Mouse (Mus musculus) cerebellum, adult 11 months (tissue): Measurements from ENCODE around the gene Sult2b1.

Experiments used
- DNase-seq: peaks from one replicate; pipeline ENCODE4 v3.0.0; 2022

The Sult2b1 gene

DNA sequence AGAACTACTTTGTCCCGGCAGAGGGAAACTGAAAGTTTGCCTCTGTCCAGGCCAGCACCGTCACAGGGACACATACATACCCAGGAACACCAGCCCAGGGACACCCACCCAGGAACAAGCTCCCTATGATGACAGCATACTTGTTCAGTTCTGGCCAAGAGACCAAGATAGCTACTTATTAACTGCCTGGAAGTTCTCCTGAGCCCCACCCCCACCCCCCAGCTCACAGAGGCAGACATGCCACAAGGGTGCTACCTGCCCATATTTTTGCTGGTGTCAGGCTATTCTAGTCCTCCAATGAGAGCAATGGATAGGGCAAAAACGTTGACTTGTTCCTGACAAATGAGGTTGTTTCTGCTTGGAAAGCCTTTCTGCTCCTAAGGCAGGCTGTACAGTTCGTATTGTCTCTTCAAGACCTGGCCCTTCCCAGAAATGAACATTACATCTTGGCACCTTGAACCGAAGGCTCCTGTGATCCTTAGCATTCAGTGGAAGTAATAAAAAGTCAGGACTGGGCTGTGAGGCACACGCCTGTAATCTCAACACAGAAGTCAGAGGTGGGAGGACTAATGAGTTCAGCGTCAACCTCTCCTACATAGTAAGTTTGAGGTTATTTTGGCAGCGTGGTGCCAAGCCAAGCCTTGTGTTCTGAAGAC, 13.9 kb downstream of the Sult2b1 start:
- no peak for DNase-seq

DNA sequence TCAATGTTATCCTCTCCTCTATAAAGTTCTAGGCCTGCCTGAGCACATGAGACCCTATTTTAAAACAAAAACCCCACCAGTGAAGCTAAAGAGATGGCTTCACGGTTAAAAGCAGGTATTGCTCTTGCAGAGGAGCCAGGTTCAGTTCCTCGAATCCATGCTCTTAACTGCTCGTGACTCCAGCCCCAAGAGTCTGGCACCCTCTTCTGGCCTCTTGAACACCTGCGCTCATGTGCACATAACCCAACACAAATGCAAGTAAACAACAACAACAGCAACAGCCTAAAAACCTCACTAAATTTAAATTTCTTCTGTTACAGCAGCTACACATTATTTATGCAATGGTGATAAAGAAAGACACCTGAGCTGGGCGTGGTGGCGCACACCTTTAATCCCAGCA, 17.0 kb downstream of the Sult2b1 start:
- no peak for DNase-seq

DNA sequence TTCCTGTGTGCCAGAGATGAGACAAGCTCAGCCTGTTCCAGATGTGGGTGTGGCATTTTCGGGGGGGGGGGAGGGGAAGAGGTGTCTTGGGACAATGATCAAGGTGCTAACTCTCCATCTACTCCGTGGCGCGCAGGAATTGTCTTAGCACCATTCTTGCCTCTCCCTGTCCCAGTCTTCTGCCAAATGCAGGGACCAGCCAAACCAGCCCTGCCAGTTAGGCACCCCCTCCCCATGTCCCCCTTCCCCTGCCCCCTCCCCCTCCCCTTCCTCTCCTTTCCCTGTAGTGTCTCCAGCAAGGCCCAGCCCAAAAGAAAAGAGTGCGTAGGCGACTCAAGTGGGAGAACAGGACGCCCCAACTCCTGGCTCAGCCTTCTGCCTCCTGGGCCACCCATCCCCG, 17.7 kb downstream of the Sult2b1 start:
- DNase-seq = no peak

DNA sequence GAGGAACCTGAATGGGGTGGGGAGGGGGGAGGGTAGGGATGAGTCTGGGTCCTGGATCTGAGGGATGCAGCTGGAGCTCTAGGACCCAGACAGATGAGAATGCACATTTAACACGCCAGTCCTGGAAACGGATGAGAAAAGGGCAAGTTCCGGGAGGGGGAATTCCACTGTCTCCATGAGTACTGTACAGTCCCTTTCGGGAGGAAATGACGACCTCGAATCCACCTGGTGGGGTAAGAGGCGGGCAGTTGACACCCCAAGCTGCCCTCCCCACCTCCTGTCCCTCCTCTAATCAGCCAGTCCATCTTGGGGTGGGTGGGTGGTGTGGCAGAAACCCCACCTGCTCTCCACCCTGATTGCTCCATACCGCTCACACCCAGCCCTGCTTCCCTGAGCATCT, 18.5 kb downstream of the Sult2b1 start:
- no peak for DNase-seq

DNA sequence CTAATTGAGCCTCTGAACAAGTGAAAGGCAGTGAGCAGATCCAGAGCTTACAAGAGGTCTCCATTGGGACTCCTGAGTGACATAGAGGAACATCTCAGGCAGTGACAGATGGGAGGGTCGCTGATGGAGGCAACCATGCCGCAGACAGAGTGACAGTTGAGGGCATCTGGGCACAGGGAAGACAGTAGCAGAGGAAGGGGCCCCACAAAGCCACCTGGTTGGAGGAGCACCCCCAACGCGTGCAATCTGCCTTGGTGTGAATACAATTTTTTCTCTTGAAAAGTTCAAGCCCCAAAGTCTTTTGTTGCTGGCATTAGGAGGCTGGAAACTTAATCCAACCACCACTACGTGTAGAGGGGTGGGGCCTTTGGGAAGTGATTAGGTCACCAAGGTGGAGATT, 24.3 kb downstream of the Sult2b1 start:
- no peak for DNase-seq

DNA sequence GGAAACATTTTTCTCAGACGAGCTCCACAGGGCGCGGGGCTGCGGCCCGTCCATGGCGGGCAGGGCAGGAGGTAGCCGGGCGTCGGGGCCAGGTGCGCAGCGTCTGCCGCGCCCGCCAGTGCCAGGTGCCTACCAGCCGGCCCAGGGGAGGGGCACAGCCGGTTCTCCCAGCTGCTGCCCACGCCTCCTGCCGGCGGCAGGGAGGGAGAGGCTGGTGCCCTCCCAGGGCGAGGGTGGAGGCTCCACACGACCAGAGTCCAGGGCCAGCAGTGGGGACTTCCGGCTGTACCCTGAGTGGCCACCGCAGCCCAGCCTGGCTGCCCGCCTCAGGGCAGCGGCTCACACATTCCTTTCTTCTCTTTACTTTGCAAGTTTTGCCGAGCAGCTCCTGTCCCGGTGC, 25.1 kb downstream of the Sult2b1 start:
- no peak for DNase-seq

DNA sequence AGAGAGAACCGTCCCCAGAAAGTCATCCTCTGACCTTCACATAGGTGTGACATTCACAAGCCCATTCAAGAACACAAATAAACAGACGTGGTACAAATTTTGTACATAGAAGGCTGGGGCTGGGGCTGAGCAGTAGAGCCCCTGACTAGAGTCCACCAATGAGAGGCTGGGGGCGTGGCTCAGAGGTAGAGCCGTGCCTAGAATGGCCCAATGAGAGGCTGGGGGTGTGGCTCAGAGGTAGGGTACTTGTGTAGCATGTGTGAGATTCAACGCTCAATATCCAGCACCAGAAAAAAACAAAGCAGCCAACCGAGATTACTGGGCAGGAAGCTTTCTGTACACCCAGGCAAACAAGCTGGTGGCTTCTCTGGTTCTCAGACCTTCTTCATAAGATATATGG, 28.8 kb downstream of the Sult2b1 start:
- DNase-seq = no peak

DNA sequence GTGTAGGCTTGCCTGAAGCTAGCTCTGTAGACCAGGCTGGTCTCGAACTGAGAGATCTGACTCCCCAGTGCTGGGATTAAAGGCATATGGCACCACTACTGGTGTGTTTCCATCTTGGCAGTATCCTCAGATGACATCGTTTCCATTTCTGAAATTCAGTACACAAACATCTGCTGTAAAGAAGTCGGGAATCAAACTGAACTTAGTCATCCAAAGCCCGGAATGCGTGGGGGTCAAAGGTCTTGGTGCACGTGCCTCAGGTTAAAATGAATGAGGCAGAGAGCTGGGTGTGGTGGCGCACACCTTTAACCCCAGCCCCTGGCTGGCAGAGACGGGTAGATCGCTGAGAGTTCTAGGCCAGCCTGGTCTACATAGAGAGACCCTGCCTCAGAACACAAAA, 34.3 kb downstream of the Sult2b1 start:
- DNase-seq = no peak

DNA sequence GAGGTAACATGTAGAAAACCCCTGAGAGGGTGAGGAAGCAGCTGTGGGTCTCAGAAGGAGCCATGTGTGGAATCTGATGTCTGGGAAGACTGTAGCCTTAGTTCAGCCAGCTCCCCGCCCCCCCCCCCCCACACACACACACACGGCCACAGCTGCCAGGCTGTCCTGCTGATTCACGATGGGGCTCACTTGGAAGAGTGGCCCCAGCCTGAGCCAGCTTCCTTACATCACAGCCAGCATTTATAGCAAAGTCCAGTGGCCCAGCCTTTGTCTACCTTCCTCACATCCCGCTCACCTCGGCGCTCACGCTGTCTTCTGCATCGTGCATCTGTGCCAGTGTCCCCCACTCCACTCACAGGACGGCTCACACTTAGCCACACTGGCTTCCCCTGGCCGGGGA, 35.1 kb downstream of the Sult2b1 start:
- DNase-seq = no peak

DNA sequence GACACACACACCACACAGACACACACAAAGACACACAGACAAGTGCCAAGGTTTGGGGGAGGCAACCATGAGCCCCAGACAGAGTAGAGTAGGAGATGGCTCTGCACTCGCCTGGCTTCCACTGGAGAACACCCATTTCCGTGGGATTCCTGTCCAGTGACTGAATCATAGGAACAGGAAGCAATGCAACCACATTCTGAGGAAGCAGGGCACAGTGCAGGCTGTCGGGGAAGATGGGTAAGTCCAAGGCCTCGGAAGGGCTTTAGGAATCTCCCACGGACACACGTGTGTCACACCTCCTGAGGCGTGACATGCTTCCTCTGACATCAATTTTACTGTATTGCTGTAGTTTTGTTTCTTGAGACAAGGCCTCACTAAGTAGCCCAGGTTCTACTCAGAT, 36.4 kb downstream of the Sult2b1 start:
- no peak for DNase-seq

DNA sequence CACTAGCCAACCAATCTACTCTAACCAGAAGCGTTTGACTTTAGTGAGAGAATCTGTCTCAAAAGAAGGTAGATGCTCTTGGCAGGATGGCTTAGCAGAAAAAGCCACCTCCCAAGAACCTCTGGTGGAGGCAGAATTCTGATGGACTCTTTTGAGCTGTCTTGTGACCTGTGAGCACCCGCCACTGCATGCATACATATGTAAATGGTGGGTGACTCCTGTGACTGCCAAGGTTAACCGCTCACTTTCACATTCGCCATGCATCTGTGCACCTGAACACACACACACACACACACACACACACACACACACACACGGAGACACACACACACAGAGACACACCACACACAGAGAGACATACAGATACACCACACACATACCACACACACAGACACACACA, 37.0 kb downstream of the Sult2b1 start:
- DNase-seq = no peak

DNA sequence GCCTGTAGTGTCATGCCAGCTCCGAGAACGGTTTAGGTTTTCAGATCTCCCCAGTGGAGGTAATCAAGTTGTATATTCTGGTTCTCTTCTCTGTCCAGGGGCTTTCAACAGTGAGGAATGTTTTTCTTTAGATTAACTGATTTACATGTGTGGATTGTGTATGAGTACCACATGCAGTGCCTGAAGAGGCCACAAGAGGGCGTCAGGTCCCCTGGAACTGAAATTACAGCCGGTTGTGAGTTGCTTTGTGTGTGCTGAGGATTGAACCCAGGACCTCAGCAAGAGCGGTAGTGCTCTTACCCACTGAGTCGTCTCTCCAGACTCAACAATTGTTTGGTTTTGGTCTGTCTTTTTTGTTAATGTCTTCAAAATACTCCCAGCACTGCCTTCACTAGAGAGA, 38.0 kb downstream of the Sult2b1 start:
- DNase-seq = no peak

DNA sequence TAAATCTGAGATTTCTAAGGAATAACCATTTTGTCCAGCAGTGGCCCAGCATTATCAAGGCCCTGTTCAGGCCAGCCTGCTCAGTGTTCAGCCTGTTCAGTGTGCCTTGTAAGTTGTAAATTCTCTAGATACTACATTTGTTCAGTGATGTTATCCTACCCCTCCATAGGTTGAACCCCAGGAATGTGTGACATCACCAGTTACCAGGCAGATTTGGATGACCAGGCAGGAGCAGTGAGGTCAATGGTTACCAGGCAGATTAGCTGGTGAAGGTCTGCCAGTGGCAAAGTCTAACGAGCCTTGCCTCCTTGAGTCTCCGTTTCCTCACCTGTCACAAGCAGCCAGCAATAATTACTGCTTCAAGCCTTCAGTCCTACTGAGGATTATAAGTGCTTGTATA, 40.1 kb downstream of the Sult2b1 start:
- peak; percentile 68 for DNase-seq

DNA sequence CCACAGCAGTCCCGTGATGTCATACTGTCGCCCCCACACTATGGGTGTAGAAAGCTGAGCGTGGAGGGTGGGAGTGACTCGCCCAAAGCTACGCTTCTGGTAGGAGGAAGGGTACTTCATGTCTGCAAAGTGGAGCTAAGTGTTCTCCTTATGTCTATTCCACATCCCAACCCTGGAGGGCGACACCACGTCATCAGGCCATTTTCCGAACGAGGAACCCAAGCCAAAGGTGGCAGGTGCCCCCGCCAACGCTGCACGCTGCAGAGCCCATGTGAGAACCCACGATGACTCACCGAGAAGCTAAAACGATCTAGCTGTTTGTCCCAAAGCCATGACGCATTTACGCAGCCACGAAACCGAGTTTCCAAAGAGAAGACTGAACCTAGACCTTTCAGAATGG, 42.1 kb downstream of the Sult2b1 start:
- no peak for DNase-seq

DNA sequence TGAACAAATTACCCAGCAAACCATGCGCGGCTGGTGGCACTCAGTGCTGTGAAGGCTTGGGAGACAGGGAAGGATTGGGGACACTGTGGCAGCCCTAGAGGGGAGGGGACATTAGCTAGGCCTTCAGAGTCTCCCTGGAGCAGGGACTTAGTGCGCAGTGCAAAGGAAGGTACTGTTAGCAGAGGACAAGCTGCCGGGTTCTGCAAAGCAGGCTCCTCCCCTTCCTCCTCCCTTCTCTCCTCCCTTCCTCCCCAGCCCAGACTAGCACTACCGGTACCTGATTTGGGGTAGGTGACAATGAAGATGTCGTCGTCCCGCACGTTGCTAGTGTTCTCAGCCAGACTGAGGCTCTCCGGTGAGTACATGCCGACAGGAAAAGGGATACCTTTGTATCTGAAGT, 42.7 kb downstream of the Sult2b1 start:
- DNase-seq = no peak

DNA sequence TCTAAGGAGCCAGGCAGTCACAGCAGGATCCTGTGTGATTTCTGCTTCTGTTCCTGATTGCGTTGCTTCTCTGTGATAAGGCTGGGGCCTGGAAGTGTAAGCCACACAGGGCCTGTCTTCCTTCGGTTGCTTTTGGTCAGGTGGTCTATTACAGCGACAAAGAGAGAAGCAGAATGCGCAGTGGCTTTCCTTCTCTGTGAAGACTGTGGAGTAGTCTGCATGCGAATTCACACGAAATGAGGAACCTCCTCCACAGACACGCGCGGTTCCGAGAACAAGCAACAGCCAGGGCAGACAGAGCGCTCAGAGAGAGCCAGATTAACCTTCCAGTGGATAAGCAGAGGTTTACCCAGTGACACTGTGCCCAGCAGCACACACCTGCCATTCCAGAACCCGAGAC, 43.2 kb downstream of the Sult2b1 start:
- DNase-seq = no peak

DNA sequence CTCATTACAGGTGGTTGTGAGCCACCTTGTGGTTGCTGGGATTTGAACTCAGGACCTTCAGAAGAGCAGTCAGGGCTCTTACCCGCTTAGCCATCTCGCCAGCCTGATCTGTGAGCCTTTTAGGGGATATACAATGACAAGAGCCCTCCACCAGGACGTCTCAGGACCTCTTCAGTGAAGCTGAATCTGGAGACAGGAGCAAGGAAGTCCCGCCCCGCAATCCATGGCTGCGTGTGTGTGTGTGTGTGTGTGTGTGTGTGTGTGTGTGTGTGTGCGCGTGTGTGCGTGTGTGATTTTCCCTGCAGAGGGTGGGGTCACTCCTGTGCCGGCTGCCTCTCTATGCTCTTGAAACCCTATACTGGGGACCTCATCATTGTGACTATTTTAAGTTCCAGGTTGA, 44.6 kb downstream of the Sult2b1 start:
- DNase-seq = no peak

DNA sequence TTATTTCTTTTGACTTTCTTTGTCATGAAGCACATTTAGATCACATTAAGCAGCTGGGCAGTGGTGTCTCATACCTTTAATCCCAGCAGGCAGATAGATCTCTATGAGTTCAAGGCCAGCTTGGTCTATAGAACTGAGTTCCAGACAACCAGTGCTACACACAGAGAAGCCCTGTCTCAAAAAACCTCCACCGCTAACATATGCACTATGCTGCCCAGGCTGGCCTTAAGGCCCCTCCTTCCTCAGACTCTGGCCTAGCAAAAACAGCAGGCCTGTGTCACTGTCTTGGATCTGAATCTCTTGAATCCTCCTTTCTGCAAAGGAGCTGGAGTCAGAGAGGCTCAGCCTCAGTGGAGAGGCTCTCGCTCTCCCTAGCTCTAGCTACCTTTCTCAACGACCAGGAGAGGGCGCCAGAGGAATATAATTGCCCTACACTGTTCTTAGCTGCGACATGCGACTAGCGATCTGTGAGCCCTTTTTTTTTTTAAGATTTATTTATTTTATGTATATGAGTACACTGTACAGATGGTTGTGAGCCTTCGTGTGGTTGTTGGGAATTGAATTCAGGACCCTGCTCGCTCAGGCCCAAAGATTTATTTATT, 45.2 kb downstream of the Sult2b1 start:
- DNase-seq = peak; percentile 79

DNA sequence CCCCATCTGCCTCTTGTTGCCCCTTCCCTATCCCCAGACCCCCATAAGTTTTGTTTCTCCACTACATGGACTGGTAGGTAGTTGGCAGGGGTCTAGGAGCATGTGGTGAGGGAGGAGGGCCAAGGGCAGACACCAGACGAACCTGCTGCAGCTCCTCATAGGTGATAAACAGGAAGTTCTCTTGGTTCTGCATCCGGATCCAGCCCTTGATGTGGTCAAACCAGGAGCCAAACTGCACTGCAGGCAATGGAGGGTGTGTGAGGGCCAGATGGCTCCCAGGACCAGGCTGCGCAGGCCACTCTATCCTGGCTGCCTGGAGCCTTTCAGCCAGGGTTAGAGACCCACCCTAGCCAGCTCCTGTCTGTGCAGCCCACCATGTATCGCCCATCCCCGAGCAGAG, 51.0 kb downstream of the Sult2b1 start:
- DNase-seq = no peak

DNA sequence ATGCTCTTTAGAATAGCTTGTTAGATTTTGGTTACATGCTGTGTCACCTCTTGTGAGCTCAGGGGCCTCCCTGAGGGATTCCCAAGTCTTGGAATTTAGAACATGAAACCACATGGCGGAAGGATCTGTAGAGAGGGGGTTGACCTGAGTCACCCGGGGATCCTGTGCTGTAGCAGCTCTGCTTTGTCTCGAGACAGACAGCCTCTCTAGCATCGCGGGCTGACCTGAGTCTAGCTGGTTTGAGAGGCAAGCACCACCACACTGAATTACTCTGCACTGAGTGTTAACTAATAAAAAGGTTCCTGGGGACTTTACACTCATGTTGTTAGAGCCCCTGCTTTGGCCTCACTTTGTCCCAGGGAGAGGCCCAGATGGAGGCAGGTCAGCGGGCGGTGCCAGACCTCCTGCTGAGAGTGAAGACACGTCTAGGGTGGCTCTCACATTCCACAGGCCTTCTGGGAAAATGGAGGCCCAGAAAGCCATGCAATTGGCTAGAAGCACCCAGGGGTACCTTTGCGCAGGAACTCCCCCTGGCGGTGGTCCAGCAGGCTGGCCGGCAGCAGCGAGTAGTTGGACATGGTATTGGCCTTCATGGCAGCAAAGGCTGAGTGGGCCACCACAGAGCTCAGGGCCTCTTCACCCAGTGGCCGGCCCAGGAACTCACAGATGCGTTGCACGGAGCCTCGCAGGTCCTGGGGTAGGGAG, 53.6 kb downstream of the Sult2b1 start:
- DNase-seq = no peak

DNA sequence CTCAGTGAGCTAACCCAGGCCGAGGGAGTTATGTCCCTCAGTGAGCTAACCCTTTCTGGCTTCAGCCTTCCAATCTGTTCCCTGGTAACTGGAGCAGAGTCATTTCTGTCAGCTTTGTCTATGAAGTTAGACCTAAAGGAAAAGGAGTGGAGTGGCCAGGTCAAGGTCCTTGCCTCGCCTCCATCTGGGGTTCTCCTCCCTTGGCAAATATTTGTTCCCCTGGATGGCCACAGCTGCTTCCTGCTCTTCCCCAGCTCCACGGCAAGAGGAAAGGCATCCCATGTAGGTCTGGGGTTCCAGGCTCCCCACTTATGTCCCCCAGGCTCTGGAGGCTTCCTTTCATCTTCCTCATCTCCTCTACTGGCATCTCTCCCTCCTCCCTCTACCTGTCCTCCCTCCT, 56.8 kb downstream of the Sult2b1 start:
- DNase-seq = no peak

DNA sequence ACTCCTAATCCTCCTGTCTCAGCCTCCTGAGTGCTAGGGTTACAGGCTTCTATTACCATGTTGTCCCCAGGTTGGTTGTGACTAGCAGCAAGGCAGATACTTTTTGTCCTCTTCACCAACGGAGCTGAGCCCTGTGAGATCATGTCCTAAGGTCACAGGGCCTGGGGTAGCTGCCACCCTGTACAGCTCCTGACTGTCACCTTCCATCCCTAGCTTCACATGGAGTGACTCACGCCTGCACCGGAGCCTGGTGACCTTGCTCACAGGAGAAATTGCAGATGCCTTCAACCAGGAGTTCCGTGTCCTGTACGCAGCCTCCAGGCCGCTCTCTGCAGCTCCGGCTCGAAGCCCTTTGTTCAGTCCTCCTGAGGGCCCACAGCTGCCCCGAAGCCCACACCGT, 58.0 kb downstream of the Sult2b1 start:
- DNase-seq = no peak

DNA sequence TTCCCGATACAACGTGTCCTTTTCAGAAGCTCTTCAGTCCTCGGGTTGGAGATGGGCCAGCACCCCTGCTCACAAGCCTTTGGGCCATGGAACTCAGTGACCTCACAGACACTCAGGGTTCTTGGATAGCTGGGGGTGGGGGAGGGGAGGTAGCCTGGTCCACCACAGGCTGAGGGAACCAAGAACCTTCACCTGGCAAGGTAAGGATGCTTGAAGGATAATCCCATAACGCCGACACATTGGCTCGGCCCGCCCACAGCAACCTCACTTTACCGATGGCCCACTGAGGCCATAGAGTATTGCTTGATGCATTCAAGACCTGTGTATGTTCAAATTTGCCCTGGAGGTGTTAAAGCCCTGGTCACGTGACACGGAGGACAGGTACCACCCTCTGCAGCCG, 58.8 kb downstream of the Sult2b1 start, which contains the start of gene Spaca4:
Spaca4 (minus strand) TSS at position 101 of the 400 bp plus-strand sequence.
- no peak for DNase-seq

DNA sequence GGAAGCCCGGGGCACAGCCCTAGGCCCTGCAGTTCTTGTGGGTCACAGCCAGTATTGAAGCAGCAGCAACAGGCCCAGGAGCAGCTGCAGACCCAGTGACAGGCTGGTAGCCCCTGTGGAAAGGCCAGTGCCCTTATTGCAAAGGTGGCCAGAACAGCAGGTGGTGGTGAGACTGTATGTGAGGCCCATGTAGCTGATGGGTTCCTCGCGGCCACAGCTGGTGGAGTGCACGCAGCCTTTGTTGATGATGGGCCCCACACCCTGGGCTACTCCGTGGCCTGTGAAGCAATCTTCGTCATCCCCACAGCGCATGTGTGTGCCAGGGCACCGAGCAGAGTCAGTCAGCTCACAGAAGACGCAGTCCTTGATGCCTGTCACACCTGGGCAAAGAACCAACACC, 59.3 kb downstream of the Sult2b1 start:
- no peak for DNase-seq

DNA sequence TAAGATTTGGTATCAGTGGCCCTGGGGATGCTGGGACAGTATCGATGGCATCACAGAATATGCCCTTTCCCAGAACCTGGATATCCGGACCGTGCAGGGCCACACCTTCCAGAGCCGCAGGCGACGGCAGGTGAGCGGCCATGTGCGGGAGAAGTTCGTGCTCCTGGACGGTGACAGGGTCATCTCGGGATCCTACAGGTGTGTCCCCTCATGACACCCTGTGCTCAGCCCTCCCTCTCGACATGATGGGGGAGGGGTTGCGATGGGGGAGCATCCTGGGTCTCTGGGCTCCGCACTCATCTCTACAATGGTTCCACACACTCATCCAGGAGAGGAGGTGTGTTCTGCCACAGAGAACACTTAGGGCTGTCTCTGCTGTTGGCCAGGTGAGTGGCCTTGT, 60.7 kb downstream of the Sult2b1 start:
- DNase-seq = no peak
